Mouse (Mus musculus): ENCODE measurements around the gene Daam2.
A peak's percentile ranks its signal among the peaks of the same experiment; 100 is the strongest.

Gene Daam2

DNA sequence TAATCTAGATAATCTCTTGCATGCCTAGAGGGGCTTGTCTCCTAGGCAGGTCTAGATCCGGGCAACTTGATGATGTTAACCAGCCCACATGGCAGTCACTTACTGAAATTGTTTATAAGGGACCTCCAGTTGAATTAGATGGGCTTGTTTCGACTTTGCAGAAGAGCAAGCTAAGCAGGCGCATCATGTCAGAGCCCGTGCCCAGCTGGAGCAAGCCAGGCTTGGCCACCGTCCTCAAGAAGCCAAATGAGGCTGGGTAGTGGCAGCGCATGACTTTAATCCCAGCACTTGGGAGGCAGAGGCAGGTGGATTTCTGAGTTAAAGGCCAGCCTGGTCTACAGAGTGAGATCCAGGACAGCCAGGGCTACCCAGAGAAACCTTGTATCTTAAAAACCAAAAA is 133.0 kb downstream of the Daam2 start:
- DNase-seq (ENCODE audit: low read depth): no peak

DNA sequence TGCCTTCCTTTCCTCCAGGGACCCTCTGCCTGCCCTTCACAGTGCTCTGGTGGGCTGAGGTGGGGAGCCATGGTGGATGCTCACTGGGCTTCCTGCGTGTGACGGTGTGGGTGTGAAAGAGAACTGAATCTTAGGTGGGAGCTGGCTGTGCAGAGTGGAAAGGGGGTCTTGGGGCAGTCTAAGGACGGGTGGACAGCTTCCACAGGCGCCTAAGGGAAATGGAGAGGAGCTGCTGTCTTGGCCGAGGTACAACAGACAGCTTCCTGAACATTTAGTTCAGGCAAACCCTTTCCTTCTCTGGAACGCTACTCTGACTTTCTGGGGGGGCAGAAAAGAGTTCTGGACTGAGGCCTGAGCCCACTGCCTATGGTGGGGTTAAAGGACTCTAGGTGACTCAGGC is 134.0 kb downstream of the Daam2 start:
- DNase-seq (ENCODE audit: low read depth): no peak

DNA sequence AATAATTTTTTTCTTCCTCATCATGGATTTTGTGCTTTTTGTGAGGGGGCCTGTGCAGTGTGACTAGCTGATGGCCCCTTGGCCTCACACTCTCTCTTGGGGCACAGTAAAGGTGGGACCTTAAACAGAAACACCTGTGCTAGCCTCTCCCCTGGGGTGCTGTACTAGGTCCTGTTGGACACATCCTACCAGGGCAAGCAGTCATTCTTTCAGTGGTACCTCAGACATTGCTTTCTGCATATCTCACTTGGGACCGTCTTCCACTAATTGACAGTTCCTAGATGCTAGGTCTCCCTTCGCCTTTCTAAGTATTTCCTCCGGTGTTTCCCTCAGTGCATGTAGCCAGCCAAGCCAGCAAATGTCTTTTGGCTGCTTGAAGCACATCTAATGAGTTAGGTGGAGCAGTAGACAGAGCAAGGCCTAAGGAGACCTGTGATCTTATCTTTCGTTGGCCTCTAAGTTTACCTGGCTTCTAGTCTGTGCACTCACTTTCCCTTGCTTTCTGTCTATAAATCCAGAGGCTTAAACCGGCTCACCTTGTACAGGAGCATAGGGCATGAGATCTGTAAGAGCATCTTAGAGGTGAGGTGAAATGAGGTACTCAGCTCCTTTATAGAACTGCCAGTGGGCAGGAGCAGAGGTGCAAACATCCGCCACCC is 134.5 kb downstream of the Daam2 start:
- DNase-seq (ENCODE audit: low read depth): no peak

DNA sequence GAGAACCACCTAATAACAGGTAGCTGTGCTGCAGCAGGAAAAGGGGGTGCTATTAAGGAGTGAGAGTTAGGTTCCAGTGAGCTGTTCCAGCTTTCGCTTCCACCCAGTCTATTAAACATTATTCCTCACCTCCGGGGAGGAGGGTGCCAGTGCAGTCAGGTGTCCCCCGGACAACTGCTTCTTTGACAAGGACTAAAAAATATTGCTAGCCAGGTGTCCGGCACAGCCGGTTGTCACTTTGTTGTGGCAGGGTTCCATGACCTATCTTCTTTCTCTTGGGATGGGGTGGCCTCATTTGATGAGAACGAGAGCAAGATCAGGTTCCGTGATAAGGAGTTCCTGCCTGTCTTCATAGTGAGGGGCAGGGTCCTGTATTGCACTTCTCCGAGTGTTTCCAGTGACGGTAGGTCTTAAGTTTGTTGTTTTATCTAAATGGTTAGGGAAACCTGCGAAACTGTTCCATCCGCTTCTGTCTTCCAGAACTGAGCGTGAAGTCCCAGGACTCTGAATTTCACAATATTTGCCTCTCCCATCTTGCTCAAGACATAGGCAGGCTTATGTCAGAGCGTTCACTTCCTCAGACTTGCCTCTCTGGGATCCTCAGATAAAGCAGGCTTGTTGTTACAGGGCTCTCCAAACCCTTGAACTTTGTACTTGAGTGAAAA is 135.3 kb downstream of the Daam2 start:
- peak; percentile 81 for DNase-seq (ENCODE audit: low read depth)

DNA sequence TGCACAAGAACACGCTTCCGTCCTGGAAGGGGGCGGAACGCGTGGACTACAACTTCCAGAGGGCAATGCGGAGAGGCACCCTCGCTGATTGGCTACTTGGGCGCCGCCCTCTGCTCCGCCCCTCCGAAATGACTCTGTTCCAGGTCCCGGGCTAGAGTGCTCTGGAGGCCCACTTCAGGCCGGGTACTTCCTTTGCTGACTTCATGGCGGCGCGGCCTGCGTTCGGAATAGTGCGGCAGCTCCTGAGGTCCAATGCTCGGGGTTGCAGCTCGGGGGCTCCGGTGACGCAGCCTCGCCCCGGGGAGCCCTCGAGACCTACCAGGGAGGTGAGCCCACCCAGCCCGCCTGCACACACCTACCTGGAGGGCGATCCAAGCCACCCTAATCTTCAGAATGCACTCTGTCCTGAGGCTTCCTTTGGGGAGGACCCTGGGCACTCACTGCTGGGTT is 135.9 kb downstream of the Daam2 start, which contains the start of gene Mocs1:
Gene Mocs1 (plus strand): TSS at position 124 of the 450 bp plus-strand sequence.
- DNase-seq (ENCODE audit: low read depth): peak; percentile 98

DNA sequence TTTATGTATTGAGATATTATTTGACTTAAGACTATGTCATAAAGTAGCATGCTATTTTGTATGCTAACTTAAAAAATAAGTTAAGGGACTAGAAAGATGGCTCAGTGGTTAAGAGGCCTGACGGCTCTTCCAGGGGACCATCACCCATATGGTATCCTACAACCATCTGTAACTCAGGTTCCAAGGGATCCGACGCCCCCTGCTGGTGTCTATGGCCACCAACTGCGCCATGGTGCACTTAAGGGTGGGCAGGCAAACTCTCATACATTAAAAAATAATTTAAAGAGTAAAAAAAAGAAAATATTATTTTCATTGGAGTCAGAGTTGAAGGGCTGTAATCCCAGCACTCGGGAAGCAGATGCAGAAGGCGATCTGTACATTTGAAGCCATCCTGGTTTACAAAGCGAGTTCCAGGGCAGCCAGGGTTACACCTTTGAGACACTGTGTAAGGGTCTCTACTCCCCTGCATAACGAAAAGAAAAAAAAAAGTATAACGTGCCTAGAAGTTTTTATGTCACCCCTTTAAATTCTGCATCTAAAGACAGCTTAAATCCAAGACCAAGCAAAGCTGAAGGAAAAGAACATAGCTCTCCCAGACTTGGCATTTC is 136.4 kb downstream of the Daam2 start:
- peak; percentile 61 for DNase-seq (ENCODE audit: low read depth)

DNA sequence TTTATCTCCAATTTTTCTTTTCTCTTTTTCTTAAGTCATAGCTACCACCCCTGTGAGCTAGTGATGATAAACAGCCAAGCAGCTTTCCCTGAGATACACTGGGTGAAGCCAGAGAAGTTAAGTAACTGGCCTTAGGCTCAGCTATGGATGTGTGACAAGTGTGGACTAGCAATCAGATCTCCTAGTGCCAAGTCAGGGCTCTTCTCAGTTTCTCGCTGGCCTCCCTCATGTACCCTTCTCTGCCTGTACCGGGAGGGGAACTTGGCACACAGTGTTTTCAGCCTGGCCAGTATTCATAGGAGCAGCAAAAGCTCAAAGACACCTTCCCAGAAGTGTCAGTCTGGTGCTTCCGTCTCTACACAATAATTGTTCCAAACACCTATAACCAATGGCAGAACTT is 140.3 kb downstream of the Daam2 start:
- DNase-seq (ENCODE audit: low read depth): no peak

DNA sequence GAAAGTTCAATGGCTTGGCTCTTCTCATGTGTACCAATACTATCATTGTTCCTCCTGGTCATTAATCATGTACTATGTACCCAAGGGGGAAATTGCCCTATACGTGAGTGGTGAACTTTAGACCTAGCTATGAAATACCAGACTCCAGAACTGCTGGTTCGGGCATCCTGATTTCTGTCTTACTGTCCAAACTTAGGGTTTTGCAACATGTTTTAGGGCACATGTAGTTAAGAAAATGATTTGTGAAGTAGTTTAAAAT is 141.1 kb downstream of the Daam2 start:
- DNase-seq (ENCODE audit: low read depth): no peak

DNA sequence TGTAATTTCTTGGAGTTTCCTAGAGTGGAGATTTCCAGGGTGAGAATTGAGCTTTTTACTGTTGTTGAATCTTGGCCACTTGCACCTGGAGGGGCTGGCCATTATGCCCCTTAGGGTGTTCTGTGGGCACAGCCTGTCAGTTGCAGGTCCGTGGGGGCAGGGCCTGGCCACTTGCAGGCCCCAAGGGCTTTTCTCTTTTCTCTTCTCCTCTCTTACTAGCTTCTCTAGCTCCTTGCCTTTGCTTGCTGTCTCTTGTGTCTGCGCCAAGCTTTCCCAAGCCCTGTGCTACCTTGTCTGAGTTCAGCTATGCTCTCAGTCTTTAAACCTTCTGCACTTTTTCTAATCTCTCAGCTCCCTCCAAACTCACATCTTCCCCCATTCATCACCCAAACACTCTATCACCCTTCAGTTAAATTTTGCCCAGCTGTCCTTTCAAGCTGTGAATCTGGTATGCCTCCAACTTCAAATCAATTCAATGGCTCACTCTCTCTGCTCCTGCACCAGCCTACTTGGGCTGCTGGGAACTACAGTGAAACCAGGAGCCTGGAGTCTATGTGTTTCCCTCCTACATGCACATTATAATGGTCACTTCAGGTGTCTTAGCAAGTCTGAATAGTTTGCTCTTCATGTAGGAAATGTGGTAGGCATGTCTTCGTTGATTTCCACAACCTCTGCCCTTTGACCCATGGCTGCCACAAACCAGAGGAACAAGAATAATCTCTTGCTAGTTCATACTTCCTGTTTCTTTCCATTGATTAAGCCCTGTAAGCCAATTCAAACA is 141.7 kb downstream of the Daam2 start:
- DNase-seq (ENCODE audit: low read depth): no peak

DNA sequence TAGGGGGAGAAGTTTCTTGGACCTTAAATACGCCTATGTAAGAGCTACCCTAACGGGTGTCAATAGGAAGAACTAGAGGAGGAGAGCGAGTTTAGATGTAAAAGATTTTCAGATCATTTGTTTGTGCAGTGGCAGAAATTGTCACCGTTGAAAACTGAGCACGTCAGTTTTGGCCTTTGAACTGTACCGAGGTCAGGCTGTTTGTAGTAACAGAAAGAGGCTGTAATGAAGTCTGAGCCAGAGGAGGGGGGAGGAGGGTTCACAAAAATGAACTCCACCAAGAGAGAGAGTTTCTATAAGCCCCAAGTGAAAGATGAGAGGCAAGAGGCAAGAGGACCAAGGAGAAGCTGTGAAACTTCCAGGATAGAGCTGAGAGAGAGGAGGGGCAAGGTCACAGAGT is 144.3 kb downstream of the Daam2 start:
- DNase-seq (ENCODE audit: low read depth): no peak

DNA sequence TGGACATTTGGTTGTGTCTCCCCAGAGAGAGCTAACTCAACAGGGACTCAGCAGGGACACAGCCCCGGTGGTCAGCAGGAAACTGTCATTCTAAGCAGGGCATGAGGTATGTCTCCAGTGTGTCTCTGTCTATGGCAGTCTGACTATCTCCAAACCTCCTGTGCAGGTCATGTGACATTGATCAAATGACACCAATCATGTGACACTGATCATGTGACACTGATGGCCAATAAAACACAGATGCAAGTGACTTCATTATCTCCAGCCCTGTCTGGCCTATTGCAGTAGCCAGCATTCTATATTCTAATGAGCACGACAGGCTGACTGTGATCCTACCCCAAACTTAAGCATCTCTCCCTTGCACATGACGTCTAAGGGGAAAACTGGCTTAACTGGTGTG is 147.9 kb downstream of the Daam2 start:
- DNase-seq (ENCODE audit: low read depth): no peak

DNA sequence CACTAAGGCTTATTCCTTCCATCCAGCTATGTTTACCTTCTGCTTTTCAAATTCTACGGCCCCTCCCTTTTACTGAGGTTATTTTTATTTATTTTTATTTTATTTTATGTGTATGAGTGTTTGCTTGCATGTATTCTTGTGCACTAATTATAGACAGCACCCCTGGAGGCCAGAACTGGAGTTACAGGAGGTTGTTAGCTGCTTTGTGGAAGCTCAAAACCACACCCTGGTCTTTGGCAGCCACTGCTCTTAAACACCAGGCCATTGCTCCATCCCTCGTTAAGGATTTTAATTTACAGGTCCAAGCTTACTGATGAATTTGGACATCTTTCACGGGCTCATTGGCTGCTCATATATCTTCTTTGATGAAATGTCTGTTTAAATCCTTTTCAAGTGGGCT is 150.6 kb downstream of the Daam2 start:
- peak; percentile 49 for DNase-seq (ENCODE audit: low read depth)

DNA sequence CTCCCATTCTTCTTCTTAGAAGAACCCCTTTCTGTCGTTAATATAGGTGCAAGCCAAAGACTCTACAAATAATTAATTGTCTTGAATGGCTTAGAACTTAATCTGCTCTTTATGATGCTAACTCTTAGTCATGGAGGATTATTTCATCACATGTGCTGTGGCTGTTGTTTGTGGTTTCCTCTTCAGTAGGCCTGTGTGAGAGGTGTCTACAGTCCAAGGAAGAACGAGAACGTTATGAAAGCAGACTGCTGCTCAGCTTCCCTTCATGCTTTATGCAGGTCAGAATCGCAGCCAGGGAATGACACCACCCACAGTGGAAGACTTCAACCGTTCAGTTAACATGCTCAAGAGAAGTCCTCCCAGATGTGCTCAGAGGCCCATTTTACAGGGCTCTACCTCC is 151.2 kb downstream of the Daam2 start:
- DNase-seq (ENCODE audit: low read depth): no peak

Data from NIH3T3 (cell line).